Mouse (Mus musculus) liver, adult 2 months (tissue): ENCODE measurements at regions not wholly inside any gene's neighbourhood (a gene's known extent, or its start where the extent isn't known, plus 50 kb on each side); places are given as distances from the start of the nearest gene placed in this dataset.

ENCODE experiments used
- CTCF ChIP-seq: fragments of 200-500 bp; IDR thresholded peaks from 2 replicates; pipeline ENCODE4 v1.5.1; 2011; ENCODE audit warnings: low read depth, low read length, control low read depth
- POLR2A ChIP-seq: fragments of 200-500 bp; IDR thresholded peaks from 2 replicates; pipeline ENCODE4 v1.6.1; 2011; ENCODE audit warnings: low read length, control low read depth; ENCODE audit not compliant: insufficient read depth; ENCODE audit errors: extremely low read depth

DNA sequence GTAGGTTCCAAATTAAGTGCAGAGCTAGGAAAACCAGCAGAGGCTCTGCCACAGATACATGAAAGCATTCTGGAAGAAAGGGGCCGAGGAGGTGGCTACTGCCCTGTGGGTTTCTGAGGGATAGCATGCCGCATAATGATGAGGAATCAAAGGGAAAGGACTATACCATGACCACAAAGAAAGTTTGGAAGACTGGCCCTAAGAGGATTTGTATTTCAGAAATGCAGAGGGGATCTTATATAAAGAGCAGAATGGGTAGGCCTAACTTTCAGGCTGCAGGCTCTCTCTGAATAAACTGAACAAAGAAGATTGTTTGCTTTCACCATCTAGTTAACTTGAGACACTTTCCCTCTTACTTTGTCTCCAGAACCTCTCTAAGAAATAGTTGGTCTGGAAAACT, 777.9 kb downstream of the Basp1 start:
- TF ChIP-seq CTCF, result no peak
- no peak for TF ChIP-seq POLR2A
